Mouse (Mus musculus) testis, adult 2 months (tissue): ENCODE results near the gene Lingo1. TPM values are rescaled to one million over a fixed set of nuclear protein-coding genes. Genes with fewer than 3 reads are reported as not detected.

Experiments
- H3K27ac ChIP-seq: fragments of 200-500 bp; 2 replicates; pipeline ENCODE4 v1.5.1; 2012; ENCODE audit warnings: low read depth, low read length; ENCODE audit not compliant: control insufficient read depth, insufficient read depth
- H3K27me3 ChIP-seq: fragments of 200-500 bp; 2 replicates; pipeline ENCODE4 v1.6.1; 2012; ENCODE audit warnings: mild to moderate bottlenecking, low read length, moderate library complexity; ENCODE audit not compliant: control insufficient read depth, insufficient read depth
- H3K36me3 ChIP-seq: fragments of 200-500 bp; 2 replicates; pipeline ENCODE4 v1.6.1; 2012; ENCODE audit warnings: mild to moderate bottlenecking, low read length; ENCODE audit not compliant: control insufficient read depth, insufficient read depth
- H3K4me1 ChIP-seq: fragments of 200-500 bp; 2 replicates; pipeline ENCODE4 v1.6.1; 2012; ENCODE audit warnings: low read length; ENCODE audit not compliant: control insufficient read depth, insufficient read depth
- H3K4me3 ChIP-seq: fragments of 200-500 bp; 2 replicates; pipeline ENCODE4 v1.5.1; 2012; ENCODE audit warnings: low read depth, mild to moderate bottlenecking, low read length, moderate library complexity, mixed read lengths; ENCODE audit not compliant: control insufficient read depth
- CTCF ChIP-seq: fragments of 200-500 bp; IDR thresholded peaks from 2 replicates; pipeline ENCODE4 v1.5.1; 2012; ENCODE audit warnings: low read depth, mild to moderate bottlenecking, inconsistent platforms, low read length, moderate library complexity; ENCODE audit not compliant: control insufficient read depth, insufficient read depth, insufficient replicate concordance
- POLR2A ChIP-seq: fragments of 200-500 bp; IDR thresholded peaks from 2 replicates; pipeline ENCODE4 v1.6.1; 2012; ENCODE audit warnings: low read depth, mild to moderate bottlenecking, inconsistent platforms, low read length, moderate library complexity; ENCODE audit not compliant: control insufficient read depth
- polyA plus RNA-seq: library from polyadenylated mRNA; depleted of rRNA; stranded (reverse); fragments of >200 nt; gene quantifications from 2 replicates; pipeline ENCODE4 v1.2.3, GENCODE M21; 2012

The Lingo1 gene
- polyA plus RNA-seq, 1 experiment = 6.8 TPM

GRCm38 (mm10) chr9:56807990-56808389 is 11.7 kb upstream of the Lingo1 start:
- H3K27ac ChIP-seq = no peak overlapping the region
- no peaks in the 10 kb centered on the region for H3K36me3 ChIP-seq
- no peaks in the 10 kb centered on the region for H3K4me1 ChIP-seq
- H3K4me3 ChIP-seq = no peak overlapping the region
- TF ChIP-seq CTCF (no peak), POLR2A (no peak)
- H3K27me3 ChIP-seq = no peaks in the 10 kb centered on the region

GRCm38 (mm10) chr9:56803146-56803545 is 6.9 kb upstream of the Lingo1 start:
- Histone ChIP-seq H3K27ac (no peak overlapping the region), H3K27me3 (no peaks in the 10 kb centered on the region), H3K4me1 (no peaks in the 10 kb centered on the region), H3K36me3 (no peaks in the 10 kb centered on the region), H3K4me3 (no peak overlapping the region)
- no peak for TF ChIP-seq CTCF
- no peak for TF ChIP-seq POLR2A

- no peaks in the 10 kb centered on the region for H3K36me3 ChIP-seq
- H3K27ac ChIP-seq = no peak overlapping the region
- no peaks in the 10 kb centered on the region; the same call in 1 of the 2 replicates for H3K27me3 ChIP-seq
- H3K4me3 ChIP-seq = no peak overlapping the region
- H3K4me1 ChIP-seq = peaks cover 10% of the 10 kb centered on the region
- TF ChIP-seq CTCF (peak; percentile 50; the same call in 1 of the 2 replicates), POLR2A (no peak)
Observed at GRCm38 (mm10) chr9:56797876-56798275, 1.6 kb upstream of the Lingo1 start.

GRCm38 (mm10) chr9:56796656-56797131 is 426 bp upstream of the Lingo1 start:
- H3K27me3 ChIP-seq = no peaks in the 10 kb centered on the region; the same call in 1 of the 2 replicates
- H3K27ac ChIP-seq = no peak overlapping the region
- peak overlapping the region; percentile 54 for H3K4me3 ChIP-seq
- no peak for TF ChIP-seq CTCF
- H3K36me3 ChIP-seq = no peaks in the 10 kb centered on the region
- H3K4me1 ChIP-seq = peaks cover 10% of the 10 kb centered on the region

- Histone ChIP-seq H3K27me3 (no peaks in the 10 kb centered on the region; the same call in 1 of the 2 replicates), H3K4me3 (no peak overlapping the region), H3K36me3 (no peaks in the 10 kb centered on the region), H3K4me1 (peaks cover 6% of the 10 kb centered on the region), H3K27ac (no peak overlapping the region)
- TF ChIP-seq CTCF (no peak), POLR2A (no peak)
Observed at GRCm38 (mm10) chr9:56791696-56792261, 4.5 kb downstream of the Lingo1 start.

- Histone ChIP-seq H3K27me3 (no peaks in the 10 kb centered on the region), H3K4me1 (no peaks in the 10 kb centered on the region), H3K4me3 (no peak overlapping the region), H3K27ac (no peak overlapping the region), H3K36me3 (no peaks in the 10 kb centered on the region)
- no peak for TF ChIP-seq CTCF
- no peak for TF ChIP-seq POLR2A
Observed at GRCm38 (mm10) chr9:56784576-56784975, 11.7 kb downstream of the Lingo1 start.

- TF ChIP-seq POLR2A (no peak), CTCF (no peak)
Observed at GRCm38 (mm10) chr9:56776881-56777801, 19.1 kb downstream of the Lingo1 start.

More at GRCm38 (mm10) chr9:56776881-56777801, 19.1 kb downstream of the Lingo1 start:
- Histone ChIP-seq H3K27me3 (no peaks in the 10 kb centered on the region), H3K4me3 (no peak overlapping the region), H3K36me3 (no peaks in the 10 kb centered on the region), H3K4me1 (no peaks in the 10 kb centered on the region), H3K27ac (no peak overlapping the region)
